Mouse (Mus musculus): ENCODE results near the gene Nobox. TPM values are rescaled to one million over a fixed set of nuclear protein-coding genes. Genes with fewer than 3 reads are reported as not detected.

Gene Nobox
- total RNA-seq, 2 experiments from 2014 or later = not detected

GRCm38 (mm10) chr6:43278247-43278646 is 31.1 kb downstream of the Nobox start:
- peak in 1 of 2 experiments; percentile 37 for DNase-seq

GRCm38 (mm10) chr6:43274123-43274522 is 35.2 kb downstream of the Nobox start:
- DNase-seq = no peak
- intact Hi-C loops (cut with DNase I) = loop anchor here (10.0 kb wide), 1 partner anchor 391 kb away; the partner anchor contains the start of gene Tpk1

More at GRCm38 (mm10) chr6:43278247-43278646, 31.1 kb downstream of the Nobox start:
- intact Hi-C loops (cut with DNase I) = loop anchor here (1.0 to 10.0 kb wide), 2 partner anchors 24 to 387 kb away; partner anchors contain the start of gene Tpk1

GRCm38 (mm10) chr6:43272597-43272996 is 36.8 kb downstream of the Nobox start:
- peak; percentile 31 to 46 for DNase-seq
- intact Hi-C loops (cut with DNase I) = loop anchor here (10.0 kb wide), 1 partner anchor 392 kb away; the partner anchor contains the start of gene Tpk1

- intact Hi-C loops (cut with DNase I) = no loop called here
- DNase-seq = peak; percentile 39 to 58
Observed at GRCm38 (mm10) chr6:43266356-43266755, 43.0 kb downstream of the Nobox start.

GRCm38 (mm10) chr6:43265363-43266041 is 43.9 kb downstream of the Nobox start, which contains the start of gene Arhgef5:
Arhgef5 (plus strand) TSS chr6:43265582.
- intact Hi-C loops (cut with DNase I) = no loop called here
- DNase-seq = peak; percentile 61 to 65

GRCm38 (mm10) chr6:43260756-43261155 is 48.6 kb downstream of the Nobox start:
- DNase-seq = no peak
- intact Hi-C loops (cut with DNase I) = no loop called here

- DNase-seq = no peak
- intact Hi-C loops (cut with DNase I) = loop anchor here (1.0 to 5.0 kb wide), 3 partner anchors 24 to 232 kb away; no protein-coding TSS in a partner anchor
Observed at GRCm38 (mm10) chr6:43254193-43254926, 55.0 kb downstream of the Nobox start.

Other genes starting within 250 kb of the Nobox start
- gene Olfr441, start 203.2 kb downstream of the Nobox start, total RNA-seq (2021) = not detected
- not detected for gene Olfr237-ps1, start 163.0 kb downstream of the Nobox start, total RNA-seq (2021)
- not detected for gene Olfr437, start 146.3 kb downstream of the Nobox start, total RNA-seq (2021)
- not detected for gene Olfr13, start 137.4 kb downstream of the Nobox start, total RNA-seq (2021)
- not detected for gene Olfr435, start 112.4 kb downstream of the Nobox start, total RNA-seq (2021)
- not detected for gene Olfr434, start 96.5 kb downstream of the Nobox start, total RNA-seq (2021)
- gene Olfr47, start 78.0 kb downstream of the Nobox start, total RNA-seq (2021) = not detected
- 10 to 100 TPM; 18.1 to 22.0 TPM for gene Arhgef5, start 44.0 kb downstream of the Nobox start, total RNA-seq (2021)